Mouse (Mus musculus): ENCODE results near the gene Nbas. TPM values are rescaled to one million over a fixed set of nuclear protein-coding genes. Genes with fewer than 3 reads are reported as not detected.

Nbas gene
- polyA plus RNA-seq, 1 experiment from 2014 or later = 4.5 TPM

- ATAC-seq (ENCODE audit: insufficient read depth) = no peak
- H3K9me3 ChIP-seq (replicated peaks) = no peaks in the 10 kb centered on the region
- H3K4me2 ChIP-seq = no peak overlapping the region
- H3K27me3 ChIP-seq = no peaks in the 10 kb centered on the region
- H3K9ac ChIP-seq = no peak overlapping the region
- 77% methylated on average over 4 of the region's 4 CpGs for WGBS (ENCODE audit: insufficient replicate concordance)
- no peak overlapping the region for H3K4me3 ChIP-seq (replicated peaks)
- no peak overlapping the region for H3K27ac ChIP-seq (replicated peaks)
- H3K36me3 ChIP-seq (replicated peaks) = no peaks in the 10 kb centered on the region
- H3K4me1 ChIP-seq (replicated peaks) = no peaks in the 10 kb centered on the region
Measured at GRCm38 (mm10) chr12:13587675-13588074, 318.7 kb downstream of the Nbas start.

- Histone ChIP-seq H3K9ac (no peak overlapping the region), H3K4me3 (replicated peaks) (no peak overlapping the region), H3K36me3 (replicated peaks) (no peaks in the 10 kb centered on the region), H3K9me3 (replicated peaks) (no peaks in the 10 kb centered on the region), H3K27me3 (no peaks in the 10 kb centered on the region), H3K27ac (replicated peaks) (no peak overlapping the region), H3K4me2 (no peak overlapping the region), H3K4me1 (replicated peaks) (no peaks in the 10 kb centered on the region)
- WGBS (ENCODE audit: insufficient replicate concordance) = 72% methylated on average over 5 of the region's 5 CpGs
- no peak for ATAC-seq (ENCODE audit: insufficient read depth)
Measured at GRCm38 (mm10) chr12:13589021-13589420, 320.1 kb downstream of the Nbas start.

GRCm38 (mm10) chr12:13594746-13595469, 326.0 kb downstream of the Nbas start:
- Histone ChIP-seq H3K27me3 (no peaks in the 10 kb centered on the region), H3K9me3 (replicated peaks) (no peaks in the 10 kb centered on the region), H3K4me1 (replicated peaks) (no peaks in the 10 kb centered on the region), H3K4me2 (no peak overlapping the region), H3K36me3 (replicated peaks) (no peaks in the 10 kb centered on the region), H3K4me3 (replicated peaks) (no peak overlapping the region), H3K9ac (no peak overlapping the region), H3K27ac (replicated peaks) (no peak overlapping the region)
- ATAC-seq (ENCODE audit: insufficient read depth) = no peak
- WGBS (ENCODE audit: insufficient replicate concordance) = 62% methylated on average over 9 of the region's 9 CpGs

DNA sequence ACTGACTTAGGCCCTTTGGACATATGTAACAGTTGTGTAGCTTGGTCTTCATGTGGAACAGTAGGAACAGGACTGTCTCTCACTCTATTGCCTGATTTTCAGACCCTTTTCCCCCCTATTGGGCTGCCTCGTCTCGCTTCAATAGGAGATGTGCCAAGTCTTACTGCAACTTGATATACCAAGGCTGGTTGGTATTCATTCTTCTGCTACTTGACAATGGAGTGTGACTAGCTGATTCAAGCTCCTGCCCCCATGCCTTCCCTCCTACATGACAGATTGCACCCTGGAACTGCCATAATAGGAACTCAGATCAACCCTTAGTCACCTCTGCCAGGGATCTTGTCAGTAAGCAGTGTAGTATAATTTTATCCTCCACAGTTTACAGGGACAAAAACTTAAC, 328.1 kb downstream of the Nbas start:
- Histone ChIP-seq H3K9ac (no peak overlapping the region), H3K4me2 (no peak overlapping the region), H3K4me3 (replicated peaks) (no peak overlapping the region), H3K4me1 (replicated peaks) (no peaks in the 10 kb centered on the region), H3K36me3 (replicated peaks) (no peaks in the 10 kb centered on the region), H3K27ac (replicated peaks) (no peak overlapping the region), H3K27me3 (no peaks in the 10 kb centered on the region), H3K9me3 (replicated peaks) (no peaks in the 10 kb centered on the region)
- WGBS (ENCODE audit: insufficient replicate concordance) = 64% methylated on average over 2 of the region's 2 CpGs
- ATAC-seq (ENCODE audit: insufficient read depth) = no peak

GRCm38 (mm10) chr12:13598545-13598944, 329.6 kb downstream of the Nbas start:
- ATAC-seq (ENCODE audit: insufficient read depth) = no peak
- 49% methylated on average over 4 of the region's 4 CpGs for WGBS (ENCODE audit: insufficient replicate concordance)
- H3K4me2 ChIP-seq = no peak overlapping the region
- no peak overlapping the region for H3K4me3 ChIP-seq (replicated peaks)
- H3K27me3 ChIP-seq = no peaks in the 10 kb centered on the region
- H3K27ac ChIP-seq (replicated peaks) = no peak overlapping the region
- no peaks in the 10 kb centered on the region for H3K36me3 ChIP-seq (replicated peaks)
- H3K9ac ChIP-seq = no peak overlapping the region
- no peaks in the 10 kb centered on the region for H3K4me1 ChIP-seq (replicated peaks)
- no peaks in the 10 kb centered on the region for H3K9me3 ChIP-seq (replicated peaks)

- H3K4me3 ChIP-seq (replicated peaks) = no peak overlapping the region
- H3K36me3 ChIP-seq (replicated peaks) = no peaks in the 10 kb centered on the region
- H3K27ac ChIP-seq (replicated peaks) = no peak overlapping the region
- H3K9me3 ChIP-seq (replicated peaks) = no peaks in the 10 kb centered on the region
- H3K27me3 ChIP-seq = no peaks in the 10 kb centered on the region
- no peak overlapping the region for H3K4me2 ChIP-seq
- H3K4me1 ChIP-seq (replicated peaks) = no peaks in the 10 kb centered on the region
- H3K9ac ChIP-seq = no peak overlapping the region
- ATAC-seq (ENCODE audit: insufficient read depth) = no peak
Measured at GRCm38 (mm10) chr12:13602414-13602813, 333.5 kb downstream of the Nbas start.

GRCm38 (mm10) chr12:13607021-13607420, 338.1 kb downstream of the Nbas start:
- no peak overlapping the region for H3K9ac ChIP-seq
- H3K4me2 ChIP-seq = no peak overlapping the region
- H3K27ac ChIP-seq (replicated peaks) = no peak overlapping the region
- no peak for ATAC-seq (ENCODE audit: insufficient read depth)
- H3K4me3 ChIP-seq (replicated peaks) = no peak overlapping the region
- 43% methylated on average over 2 of the region's 2 CpGs for WGBS (ENCODE audit: insufficient replicate concordance)
- H3K9me3 ChIP-seq (replicated peaks) = no peaks in the 10 kb centered on the region
- no peaks in the 10 kb centered on the region for H3K4me1 ChIP-seq (replicated peaks)
- H3K36me3 ChIP-seq (replicated peaks) = no peaks in the 10 kb centered on the region
- no peaks in the 10 kb centered on the region for H3K27me3 ChIP-seq

DNA sequence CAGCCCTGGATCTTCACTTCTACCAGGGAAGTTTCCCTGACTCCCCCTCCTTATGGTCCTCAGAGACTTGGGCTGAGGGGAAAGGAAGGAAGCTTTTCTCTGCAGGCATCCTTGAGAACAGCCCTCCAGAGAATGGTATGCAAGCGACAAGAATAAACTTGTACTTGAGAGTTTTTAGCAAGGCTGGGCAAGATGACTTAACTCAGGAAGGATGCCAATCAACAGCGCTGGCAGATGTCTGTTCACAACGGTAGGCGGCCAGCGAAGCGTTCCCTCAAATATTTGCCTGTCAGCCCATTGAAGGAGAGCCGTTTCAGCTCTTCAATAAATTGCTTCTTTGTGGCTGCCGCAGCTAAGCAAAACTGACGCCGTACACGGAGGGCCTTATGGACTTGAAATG, 340.1 kb downstream of the Nbas start:
- H3K4me3 ChIP-seq (replicated peaks) = no peak overlapping the region
- no peak for ATAC-seq (ENCODE audit: insufficient read depth)
- WGBS (ENCODE audit: insufficient replicate concordance) = 74% methylated on average over 11 of the region's 11 CpGs
- no peaks in the 10 kb centered on the region for H3K36me3 ChIP-seq (replicated peaks)
- no peak overlapping the region for H3K9ac ChIP-seq
- no peaks in the 10 kb centered on the region for H3K9me3 ChIP-seq (replicated peaks)
- no peak overlapping the region for H3K27ac ChIP-seq (replicated peaks)
- H3K4me1 ChIP-seq (replicated peaks) = no peaks in the 10 kb centered on the region
- H3K4me2 ChIP-seq = no peak overlapping the region
- H3K27me3 ChIP-seq = no peaks in the 10 kb centered on the region

DNA sequence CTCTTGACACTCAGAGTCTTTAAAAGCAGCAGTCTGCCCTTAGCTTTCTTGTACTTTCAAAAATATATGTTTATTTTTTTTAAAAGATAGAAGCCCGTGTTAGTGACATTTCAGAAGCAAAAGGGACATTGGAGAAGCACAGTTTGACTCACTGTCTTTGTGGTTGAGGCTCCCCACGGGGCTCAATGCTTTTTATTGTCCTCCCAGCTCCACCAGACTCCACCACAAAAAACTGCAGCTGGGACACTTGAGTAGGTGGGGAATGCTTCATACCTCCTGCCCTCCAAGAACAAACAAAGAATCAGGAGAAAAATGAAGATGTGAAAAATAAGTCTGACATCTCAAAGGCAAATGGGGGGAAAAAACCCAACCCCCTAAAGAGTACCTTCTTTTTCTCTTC, 344.1 kb downstream of the Nbas start:
- Histone ChIP-seq H3K4me3 (replicated peaks) (no peak overlapping the region), H3K27ac (replicated peaks) (no peak overlapping the region), H3K4me1 (replicated peaks) (no peaks in the 10 kb centered on the region), H3K4me2 (no peak overlapping the region), H3K9me3 (replicated peaks) (no peaks in the 10 kb centered on the region), H3K9ac (no peak overlapping the region), H3K27me3 (no peaks in the 10 kb centered on the region), H3K36me3 (replicated peaks) (no peaks in the 10 kb centered on the region)
- 16% methylated on average over 2 of the region's 2 CpGs for WGBS (ENCODE audit: insufficient replicate concordance)
- ATAC-seq (ENCODE audit: insufficient read depth) = no peak

GRCm38 (mm10) chr12:13615661-13616060, 346.7 kb downstream of the Nbas start:
- Histone ChIP-seq H3K27me3 (no peaks in the 10 kb centered on the region), H3K4me1 (replicated peaks) (no peaks in the 10 kb centered on the region), H3K9ac (no peak overlapping the region), H3K36me3 (replicated peaks) (no peaks in the 10 kb centered on the region), H3K4me2 (no peak overlapping the region), H3K4me3 (replicated peaks) (no peak overlapping the region), H3K9me3 (replicated peaks) (no peaks in the 10 kb centered on the region), H3K27ac (replicated peaks) (no peak overlapping the region)
- WGBS (ENCODE audit: insufficient replicate concordance) = 63% methylated on average over 7 of the region's 7 CpGs
- no peak for ATAC-seq (ENCODE audit: insufficient read depth)

DNA sequence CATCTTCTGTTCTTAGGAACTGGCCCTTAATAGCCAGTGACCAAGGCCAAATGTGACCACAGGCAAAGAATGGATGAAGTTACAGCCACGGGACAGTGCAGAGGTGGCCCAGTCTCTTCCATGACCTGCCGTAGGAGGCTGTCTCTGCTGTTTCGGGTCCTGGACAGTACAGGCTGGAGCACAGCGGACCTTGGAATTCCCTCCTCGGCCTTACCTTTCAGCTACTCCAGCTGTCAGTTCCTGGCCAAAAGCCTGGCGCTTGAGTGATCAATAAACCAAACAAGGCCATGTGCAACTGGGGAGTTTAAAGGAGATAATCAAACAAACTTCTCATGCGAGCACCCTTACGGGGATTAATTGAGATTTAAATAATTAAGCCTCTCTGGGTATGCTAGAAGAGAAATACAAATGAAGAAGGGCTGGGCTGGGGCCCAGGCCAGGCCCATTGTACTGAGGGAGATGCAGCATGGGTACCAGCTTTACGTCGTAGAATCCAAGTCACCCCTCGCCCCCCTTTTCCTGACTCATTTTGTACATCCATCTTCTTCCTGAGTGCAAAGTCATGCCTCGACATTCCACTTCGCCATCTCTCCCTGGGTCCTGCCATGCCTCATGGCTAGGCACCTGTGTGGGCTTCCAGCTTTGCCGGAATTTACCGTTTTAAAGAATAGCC, 353.4 kb downstream of the Nbas start:
- H3K27ac ChIP-seq (replicated peaks) = no peak overlapping the region
- no peak for ATAC-seq (ENCODE audit: insufficient read depth)
- no peak overlapping the region for H3K4me3 ChIP-seq (replicated peaks)
- H3K36me3 ChIP-seq (replicated peaks) = no peaks in the 10 kb centered on the region
- no peak overlapping the region for H3K4me2 ChIP-seq
- 61% methylated on average over 15 of the region's 15 CpGs for WGBS (ENCODE audit: insufficient replicate concordance)
- H3K9me3 ChIP-seq (replicated peaks) = no peaks in the 10 kb centered on the region
- no peaks in the 10 kb centered on the region for H3K27me3 ChIP-seq
- H3K4me1 ChIP-seq (replicated peaks) = no peaks in the 10 kb centered on the region; the same call in 1 of the 2 replicates
- H3K9ac ChIP-seq = no peak overlapping the region
